Mouse (Mus musculus): ENCODE measurements around the gene Zic4.

The Zic4 gene

DNA sequence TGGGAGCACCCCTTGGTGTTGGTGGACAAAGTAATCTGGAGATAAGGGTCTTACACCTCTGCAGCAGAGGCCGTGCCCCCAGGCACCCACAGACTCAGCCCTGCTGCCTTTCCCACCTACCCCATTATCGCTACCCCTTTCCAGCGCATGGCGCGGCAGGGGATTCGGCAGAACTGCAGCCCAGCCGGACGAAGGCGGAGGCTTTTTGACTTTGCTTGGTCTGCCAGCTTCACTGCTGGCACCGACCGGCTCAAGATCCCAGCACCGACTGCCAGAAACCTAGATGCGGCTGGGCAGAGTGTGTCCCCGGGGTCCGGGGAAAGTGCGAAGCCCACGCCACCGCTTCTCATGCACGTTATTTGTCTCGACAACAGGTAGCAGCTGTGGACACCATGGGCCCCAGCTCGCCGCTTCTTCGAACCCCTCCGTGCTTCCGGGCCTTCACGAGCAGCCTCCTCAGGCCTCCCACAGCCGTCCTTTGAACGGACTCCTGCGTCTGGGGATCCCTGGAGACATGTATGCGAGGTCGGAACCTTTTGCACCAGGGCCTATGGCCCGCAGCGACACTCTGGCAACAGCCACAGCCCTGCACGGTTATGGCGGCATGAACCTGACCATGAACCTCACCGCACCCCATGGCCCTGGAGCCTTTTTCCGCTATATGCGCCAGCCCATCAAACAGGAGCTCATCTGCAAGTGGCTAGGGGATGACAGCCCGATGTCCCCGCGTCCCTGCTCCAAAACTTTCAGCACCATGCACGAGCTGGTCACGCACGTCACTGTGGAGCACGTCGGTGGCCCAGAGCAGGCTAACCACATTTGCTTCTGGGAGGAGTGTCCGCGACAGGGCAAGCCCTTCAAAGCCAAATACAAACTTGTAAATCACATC, 16.4 kb downstream of the Zic4 start:
- no peak for DNase-seq (ENCODE audit: extremely low read depth, low read depth, low spot score)

GRCm38 (mm10) chr9:91379300-91379635, 17.1 kb downstream of the Zic4 start:
- no peak for DNase-seq (ENCODE audit: extremely low read depth, low read depth, low spot score)

- no peak for DNase-seq (ENCODE audit: extremely low read depth, low read depth, low spot score)
Measured at GRCm38 (mm10) chr9:91379781-91380457, 17.7 kb downstream of the Zic4 start.

GRCm38 (mm10) chr9:91380458-91380914, 18.3 kb downstream of the Zic4 start:
- no peak for DNase-seq (ENCODE audit: extremely low read depth, low read depth, low spot score)

- DNase-seq (ENCODE audit: extremely low read depth, low read depth, low spot score): no peak
Measured at GRCm38 (mm10) chr9:91381284-91382110, 19.3 kb downstream of the Zic4 start.

- no peak for DNase-seq (ENCODE audit: extremely low read depth, low read depth, low spot score)
Measured at GRCm38 (mm10) chr9:91382111-91382379, 19.8 kb downstream of the Zic4 start.

- no peak for DNase-seq (ENCODE audit: extremely low read depth, low read depth, low spot score)
Measured at GRCm38 (mm10) chr9:91382471-91383255, 20.4 kb downstream of the Zic4 start.

GRCm38 (mm10) chr9:91383441-91384135, 21.4 kb downstream of the Zic4 start:
- no peak for DNase-seq (ENCODE audit: extremely low read depth, low read depth, low spot score)

GRCm38 (mm10) chr9:91384136-91384500, 21.9 kb downstream of the Zic4 start:
- no peak for DNase-seq (ENCODE audit: extremely low read depth, low read depth, low spot score)

DNA sequence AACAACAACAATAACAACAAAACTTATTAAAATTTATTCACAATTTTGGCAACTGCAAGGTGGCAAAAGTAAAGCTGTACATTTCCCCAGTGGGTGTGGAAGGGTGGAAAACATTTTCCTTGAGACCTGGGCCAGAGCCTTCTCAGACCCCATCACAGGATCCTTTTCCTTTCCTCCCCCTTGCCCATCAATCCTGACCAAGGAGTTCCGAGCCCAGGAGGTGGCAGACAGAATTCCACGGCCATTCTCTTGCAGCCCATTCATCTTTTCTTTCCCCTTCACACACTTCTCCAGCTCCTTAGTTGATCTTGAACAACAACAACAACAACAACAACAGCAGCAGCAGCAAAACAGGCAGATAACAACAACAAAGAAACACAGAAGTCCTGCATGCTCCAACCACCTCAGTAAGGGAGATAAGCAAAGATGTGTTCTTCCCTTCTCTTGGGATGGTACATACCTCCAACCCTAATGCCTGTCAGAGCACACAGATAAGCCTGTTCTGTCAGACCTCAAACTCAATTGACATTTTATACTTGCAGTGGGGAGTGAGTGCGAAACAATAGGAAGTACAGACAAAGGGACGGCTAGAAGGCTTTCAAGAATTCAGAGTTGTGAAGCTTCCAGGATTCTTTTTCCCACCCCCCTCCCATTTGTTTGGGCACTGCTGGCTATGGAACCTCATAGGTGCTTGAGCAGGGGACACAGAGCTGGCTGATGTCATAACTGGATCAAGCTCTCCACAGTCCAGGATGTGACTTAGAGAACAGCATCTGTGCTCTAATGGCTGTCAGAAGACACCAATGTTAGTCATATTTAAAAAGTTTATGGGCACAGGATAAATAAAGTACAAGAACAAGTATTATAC, 22.7 kb downstream of the Zic4 start:
- DNase-seq (ENCODE audit: extremely low read depth, low read depth, low spot score): no peak

- no peak for DNase-seq (ENCODE audit: extremely low read depth, low read depth, low spot score)
Measured at GRCm38 (mm10) chr9:91385561-91386430, 23.6 kb downstream of the Zic4 start.

DNA sequence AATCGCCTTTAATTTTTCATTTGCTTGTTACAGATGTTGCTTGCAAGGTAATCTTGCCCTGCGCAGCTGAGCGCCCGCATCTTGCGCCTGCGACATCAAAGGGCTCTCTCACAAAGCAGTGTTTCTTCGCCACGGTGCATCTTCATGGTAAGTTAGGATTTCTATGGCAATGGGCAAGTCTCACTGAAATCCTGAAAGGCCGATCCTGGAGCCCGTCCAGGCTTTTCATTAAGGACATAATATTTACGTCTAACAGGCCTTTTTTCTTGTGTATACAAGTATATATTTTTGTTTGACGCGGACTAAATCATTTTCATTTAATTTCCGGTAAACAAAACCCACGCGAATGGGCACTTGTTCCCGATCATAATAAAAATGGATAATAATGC, 24.3 kb downstream of the Zic4 start:
- DNase-seq (ENCODE audit: extremely low read depth, low read depth, low spot score): no peak

DNA sequence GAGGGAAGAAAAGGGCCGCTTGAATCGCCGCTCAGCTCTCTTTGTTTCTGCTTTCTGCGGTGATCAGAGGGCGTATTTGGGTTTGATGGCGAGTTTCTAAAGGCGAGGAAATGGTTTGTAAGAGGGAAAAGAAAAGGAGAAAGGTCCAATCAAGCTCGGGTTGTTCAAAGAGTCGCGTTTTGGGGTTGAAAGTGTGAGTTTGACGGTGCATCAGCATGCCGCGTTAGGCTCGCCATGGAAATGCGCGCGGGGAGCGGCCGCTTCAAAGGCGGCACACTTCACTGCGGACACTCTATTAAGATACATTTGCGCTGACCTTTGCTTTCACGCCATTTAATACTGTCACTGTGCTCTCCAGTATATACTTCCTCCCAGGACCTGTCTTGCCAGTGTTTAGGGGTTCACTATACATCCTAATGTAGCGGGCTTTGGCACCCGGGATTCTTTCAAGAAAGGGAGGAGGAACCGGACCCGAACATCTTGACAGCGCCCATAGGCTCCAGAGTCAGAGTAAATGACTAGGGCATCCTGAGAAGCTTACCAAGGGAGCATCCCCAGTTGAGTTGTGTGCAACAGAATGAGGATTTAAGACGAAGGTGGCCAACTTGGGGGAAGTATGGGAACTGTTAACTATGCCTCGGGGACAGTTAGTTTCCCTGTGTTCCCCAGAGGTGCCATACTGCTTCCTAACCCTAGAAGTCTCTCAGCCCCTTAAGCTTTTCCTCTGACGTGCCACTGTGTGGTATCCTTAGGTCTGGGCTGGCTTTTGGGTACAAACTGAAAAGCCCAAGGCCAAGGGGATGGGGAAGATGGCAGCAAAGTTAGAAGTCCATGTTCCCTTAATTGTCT, 24.9 kb downstream of the Zic4 start:
- DNase-seq (ENCODE audit: extremely low read depth, low read depth, low spot score): no peak

DNA sequence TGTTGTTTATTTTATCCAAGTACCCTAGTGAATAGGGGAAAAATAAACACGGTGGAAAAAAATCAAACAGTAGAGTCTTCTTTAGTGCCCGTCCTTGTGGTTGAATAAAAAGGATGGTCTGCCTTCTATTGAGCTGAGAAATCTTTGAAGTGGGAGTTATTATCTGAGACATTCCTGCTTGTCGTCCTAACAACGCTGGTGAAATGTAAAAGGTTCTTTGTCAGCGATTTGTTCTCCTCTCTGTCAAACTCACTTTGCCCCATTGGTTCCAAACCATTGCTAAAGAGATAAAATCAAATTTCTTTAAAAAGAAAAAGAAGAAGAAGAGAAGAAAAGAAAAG, 25.5 kb downstream of the Zic4 start:
- no peak for DNase-seq (ENCODE audit: extremely low read depth, low read depth, low spot score)

- no peak for DNase-seq (ENCODE audit: extremely low read depth, low read depth, low spot score)
Measured at GRCm38 (mm10) chr9:91388173-91388572, 26.0 kb downstream of the Zic4 start.

- no peak for DNase-seq (ENCODE audit: extremely low read depth, low read depth, low spot score)
Measured at GRCm38 (mm10) chr9:91393376-91394068, 31.3 kb downstream of the Zic4 start.

- DNase-seq (ENCODE audit: extremely low read depth, low read depth, low spot score): no peak
Measured at GRCm38 (mm10) chr9:91394211-91394646, 32.0 kb downstream of the Zic4 start.

All from fat pad, adult 2 months (tissue).